Mouse (Mus musculus): ENCODE measurements around the gene Raver2. TPM values are rescaled to one million over a fixed set of nuclear protein-coding genes. Genes with fewer than 3 reads are reported as not detected.

The Raver2 gene
- total RNA-seq, 4 experiments from 2014 or later = 1.8 to 3.5 (median 2.3) TPM

Other genes with a start within 250 kb of the Raver2 start
- gene Gm10577, start 48.3 kb upstream of the Raver2 start, total RNA-seq (2022) = not detected
- 100 to 1,000 TPM in 3 of 4 experiments, 10 to 100 TPM in 1; 92.6 to 112 (median 104) TPM for gene Jak1, start 196.3 kb downstream of the Raver2 start, total RNA-seq (2022)

All from gastrocnemius, adult 8-10 months (tissue).